Mouse (Mus musculus) thymus, postnatal 4 days (tissue): ENCODE results near the gene Kcnc1.

Experiments used
- DNase-seq: peaks from one replicate; pipeline ENCODE4 v3.0.0; 2021

The Kcnc1 gene

GRCm38 (mm10) chr7:46482099-46482531 lies 85.8 kb downstream of the Kcnc1 start:
- no peak for DNase-seq

- DNase-seq: no peak
These were observed 86.8 kb downstream of the Kcnc1 start for GRCm38 (mm10) chr7:46483050-46483449.

GRCm38 (mm10) chr7:46484223-46484622 lies 87.9 kb downstream of the Kcnc1 start:
- DNase-seq: no peak

GRCm38 (mm10) chr7:46486761-46487160 lies 90.5 kb downstream of the Kcnc1 start:
- DNase-seq: no peak

GRCm38 (mm10) chr7:46487354-46487753 lies 91.1 kb downstream of the Kcnc1 start:
- DNase-seq: no peak
